Mouse (Mus musculus) activated CD4-positive, CD25-positive, alpha-beta regulatory T cell, adult 4 months (primary cell): ENCODE results near the gene Gm3043. TPM values are rescaled to one million over a fixed set of nuclear protein-coding genes. Genes with fewer than 3 reads are reported as not detected.
"Not testable (repeated sequence)": the region's sequence is repeated elsewhere in the genome, so short reads cannot be mapped to it uniquely, and the experiment has no call there.

Experiments
- ATAC-seq: one replicate; pipeline ENCODE4 v1.8.0; 2017
- polyA plus RNA-seq, 2 experiments: library from polyadenylated mRNA; unstranded; fragments of 100-300 nt; shearing (Covaris generic); gene quantifications; one replicate each; pipeline ENCODE4 v1.2.1; 2017

Gene Gm3043
- polyA plus RNA-seq, result not detected

GRCm38 (mm10) chr14:3688483-3688882 lies at the start of gene Gm3043:
Gm3043 (plus strand) TSS chr14:3688783.
- ATAC-seq, result not testable (repeated sequence)

DNA sequence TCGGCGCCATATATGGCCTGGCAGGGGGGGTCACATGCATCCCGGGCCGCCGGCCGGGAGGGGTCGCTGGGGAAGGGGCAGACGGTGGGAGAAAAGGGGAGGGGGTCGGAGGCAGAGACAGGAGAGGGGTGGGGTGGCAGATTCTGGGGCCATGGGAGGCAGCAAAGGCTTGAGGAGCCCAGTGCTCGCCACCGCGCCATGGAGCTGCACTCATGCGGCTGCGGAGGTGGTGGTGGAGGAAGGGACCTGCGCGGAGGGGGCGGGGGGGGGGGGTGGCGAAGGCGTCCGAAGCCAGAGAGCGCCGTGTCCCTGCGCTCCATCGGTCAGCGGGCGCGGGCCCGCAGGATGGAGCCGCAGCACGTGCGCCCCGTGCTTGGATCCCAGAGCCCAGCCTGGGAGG lies 36.9 kb upstream of the Gm3043 start, which contains the start of gene Gm3020:
TSS of gene Gm3020 (plus strand) at position 301 of the 400 bp plus-strand sequence.
- not testable (repeated sequence) for ATAC-seq

Other genes starting within 250 kb of the Gm3043 start
- gene Gm10408, start 239.4 kb upstream of the Gm3043 start, polyA plus RNA-seq, result not detected
- gene Gm3012, start 54.3 kb upstream of the Gm3043 start, polyA plus RNA-seq, result not detected
- gene Gm3020, start 36.8 kb upstream of the Gm3043 start, polyA plus RNA-seq, result 1 to 10 TPM; 6.3 to 6.4 TPM
- 1 to 10 TPM in 1 of 2 experiments, not detected in 1; 1.2 TPM for gene Gm3002, start 121.3 kb downstream of the Gm3043 start, polyA plus RNA-seq
- not detected for gene Gm3033, start 157.5 kb downstream of the Gm3043 start, polyA plus RNA-seq
- under 1 TPM in 1 of 2 experiments, not detected in 1; 0.33 TPM for gene Gm2916, start 195.4 kb downstream of the Gm3043 start, polyA plus RNA-seq
- not detected for gene Gm3029, start 243.0 kb downstream of the Gm3043 start, polyA plus RNA-seq